Mouse (Mus musculus) MEL (cell line): ENCODE data around the gene Zfp879. TPM values are rescaled to one million over a fixed set of nuclear protein-coding genes. Genes with fewer than 3 reads are reported as not detected.
A peak's percentile ranks its signal among the peaks of the same experiment; 100 is the strongest.

Experiments used
- DNase-seq: peaks from one replicate; pipeline ENCODE4 v3.0.0; 2011; ENCODE audit warnings: low read depth, low spot score
- H3K27ac ChIP-seq: 2 replicates; pipeline ENCODE4 v1.5.1; 2012; ENCODE audit warnings: low read depth, mild to moderate bottlenecking, control low read depth, low read length, moderate library complexity; ENCODE audit not compliant: control insufficient read depth
- H3K27me3 ChIP-seq, 2 experiments: fragments of 150-350 bp in 1 of 2; sonication (generic) in 1 of 2; 2 replicates each; pipeline ENCODE4 v1.6.1; 2012; ENCODE audit warnings: low read length in 2 of 2, mild to moderate bottlenecking in 2 of 2, improper control_type of control experiment in 1 of 2, moderate library complexity in 1 of 2; ENCODE audit not compliant: insufficient read depth in 2 of 2, control insufficient read depth in 1 of 2
- H3K36me3 ChIP-seq, 2 experiments: 2 replicates each; pipeline ENCODE4 v1.6.1; 2012 to 2014; ENCODE audit warnings: low read length in 2 of 2, improper control_type of control experiment in 1 of 2, inconsistent platforms in 1 of 2, mild to moderate bottlenecking in 1 of 2; ENCODE audit not compliant: insufficient read depth in 2 of 2, control insufficient read depth in 1 of 2
- H3K4me1 ChIP-seq, 2 experiments: fragments of 150-350 bp in 1 of 2; sonication (generic) in 1 of 2; 2 replicates each; pipeline ENCODE4 v1.6.1; 2012; ENCODE audit warnings: low read length in 2 of 2, improper control_type of control experiment in 1 of 2, mild to moderate bottlenecking in 1 of 2; ENCODE audit not compliant: insufficient read depth in 2 of 2, control insufficient read depth in 1 of 2
- H3K4me3 ChIP-seq, 2 experiments: fragments of 150-350 bp in 1 of 2; sonication (generic) in 1 of 2; 2 replicates each; pipeline ENCODE4 v1.5.1; 2012; ENCODE audit warnings: low read depth in 2 of 2, low read length in 2 of 2, mild to moderate bottlenecking in 2 of 2, moderate library complexity in 2 of 2, control low read depth in 1 of 2, improper control_type of control experiment in 1 of 2; ENCODE audit not compliant: control insufficient read depth in 1 of 2, insufficient read depth in 1 of 2
- H3K79me2 ChIP-seq: 2 replicates; pipeline ENCODE4 v1.6.1; 2012; ENCODE audit warnings: mild to moderate bottlenecking, low read length, moderate library complexity; ENCODE audit not compliant: control insufficient read depth, poor library complexity, insufficient read depth
- H3K9ac ChIP-seq: 2 replicates; pipeline ENCODE4 v1.6.1; 2012; ENCODE audit warnings: low read depth, mild to moderate bottlenecking, control low read depth, low read length, moderate library complexity; ENCODE audit not compliant: control insufficient read depth, poor library complexity, severe bottlenecking
- H3K9me3 ChIP-seq: fragments of 150-350 bp; sonication (generic); replicated peaks from 2 replicates; pipeline ENCODE4 v1.6.1; 2012; ENCODE audit warnings: mild to moderate bottlenecking, low read length, improper control_type of control experiment, moderate library complexity; ENCODE audit not compliant: insufficient read depth
- BHLHE40 ChIP-seq: IDR thresholded peaks from 2 replicates; pipeline ENCODE4 v1.6.1; 2012; ENCODE audit warnings: low read depth, mild to moderate bottlenecking, inconsistent platforms, low read length, improper control_type of control experiment, borderline replicate concordance
- CHD1 ChIP-seq: IDR thresholded peaks from 2 replicates; pipeline ENCODE4 v1.6.1; 2012; ENCODE audit warnings: low read depth, mild to moderate bottlenecking, inconsistent platforms, low read length, improper control_type of control experiment
- CHD2 ChIP-seq: IDR thresholded peaks from 2 replicates; pipeline ENCODE4 v1.6.1; 2011; ENCODE audit warnings: low read length, improper control_type of control experiment
- ELF1 ChIP-seq: IDR thresholded peaks from 2 replicates; pipeline ENCODE4 v1.6.1; 2014; ENCODE audit warnings: low read depth, mild to moderate bottlenecking, inconsistent platforms, low read length, improper control_type of control experiment, moderate library complexity
- EP300 ChIP-seq, 2 experiments: IDR thresholded peaks; 2 replicates each; pipeline ENCODE4 v1.6.1; 2011; ENCODE audit warnings: improper control_type of control experiment in 2 of 2, low read length in 2 of 2, low read depth in 1 of 2, mild to moderate bottlenecking in 1 of 2
- GATA1 ChIP-seq: IDR thresholded peaks from 2 replicates; pipeline ENCODE4 v1.6.1; 2011; ENCODE audit warnings: low read depth, low read length, improper control_type of control experiment
- JUND ChIP-seq: IDR thresholded peaks from 2 replicates; pipeline ENCODE4 v1.6.1; 2011; ENCODE audit warnings: low read depth, mild to moderate bottlenecking, improper control_type of control experiment, low read length
- KAT2A ChIP-seq: conservative IDR thresholded peaks from 2 replicates; pipeline ENCODE4 v1.6.1; 2012; ENCODE audit warnings: low read depth, low read length, improper control_type of control experiment, inconsistent platforms
- MAFK ChIP-seq: IDR thresholded peaks from 2 replicates; pipeline ENCODE4 v1.6.1; 2011; ENCODE audit warnings: low read depth, mild to moderate bottlenecking, low read length, improper control_type of control experiment, borderline replicate concordance
- MAX ChIP-seq: IDR thresholded peaks from 2 replicates; pipeline ENCODE4 v1.6.1; 2011; ENCODE audit warnings: low read length, improper control_type of control experiment
- MAZ ChIP-seq: IDR thresholded peaks from 2 replicates; pipeline ENCODE4 v1.6.1; 2012; ENCODE audit warnings: low read depth, mild to moderate bottlenecking, inconsistent platforms, low read length, improper control_type of control experiment
- MEF2A ChIP-seq: IDR thresholded peaks from 2 replicates; pipeline ENCODE4 v1.6.1; 2014; ENCODE audit warnings: low read depth, mild to moderate bottlenecking, inconsistent platforms, low read length, improper control_type of control experiment; ENCODE audit not compliant: poor library complexity, insufficient replicate concordance, severe bottlenecking; ENCODE audit errors: extremely low read depth
- MXI1 ChIP-seq: IDR thresholded peaks from 2 replicates; pipeline ENCODE4 v1.6.1; 2011; ENCODE audit warnings: mild to moderate bottlenecking, low read depth, low read length, improper control_type of control experiment
- MYB ChIP-seq: IDR thresholded peaks from 2 replicates; pipeline ENCODE4 v1.6.1; 2011; ENCODE audit warnings: mild to moderate bottlenecking, low read depth, low read length, improper control_type of control experiment
- MYC ChIP-seq: IDR thresholded peaks from 2 replicates; pipeline ENCODE4 v1.6.1; 2011; ENCODE audit warnings: low read depth, mild to moderate bottlenecking, low read length, improper control_type of control experiment, moderate library complexity
- NELFE ChIP-seq: IDR thresholded peaks from 2 replicates; pipeline ENCODE4 v1.6.1; 2011; ENCODE audit warnings: low read depth, low read length, improper control_type of control experiment
- NRF1 ChIP-seq: IDR thresholded peaks from 2 replicates; pipeline ENCODE4 v1.6.1; 2014; ENCODE audit warnings: low read depth, mild to moderate bottlenecking, inconsistent platforms, low read length, improper control_type of control experiment, moderate library complexity; ENCODE audit not compliant: poor library complexity, insufficient read depth, severe bottlenecking
- POLR2A ChIP-seq, 2 experiments: IDR thresholded peaks; 2 replicates each; pipeline ENCODE4 v1.6.1; 2011 to 2012; ENCODE audit warnings: low read length in 2 of 2, mild to moderate bottlenecking in 2 of 2, control low read depth in 1 of 2, improper control_type of control experiment in 1 of 2, low read depth in 1 of 2, moderate library complexity in 1 of 2; ENCODE audit not compliant: control insufficient read depth in 1 of 2, insufficient read depth in 1 of 2, poor library complexity in 1 of 2
- POLR2AphosphoS2 ChIP-seq: IDR thresholded peaks from 2 replicates; pipeline ENCODE4 v1.6.1; 2011; ENCODE audit warnings: low read length, improper control_type of control experiment
- POLR2AphosphoS5 ChIP-seq: IDR thresholded peaks from 2 replicates; pipeline ENCODE4 v1.6.1; 2012; ENCODE audit warnings: low read depth, borderline replicate concordance, mild to moderate bottlenecking, inconsistent platforms, low read length, moderate library complexity, mixed read lengths
- RAD21 ChIP-seq: IDR thresholded peaks from 2 replicates; pipeline ENCODE4 v1.6.1; 2011; ENCODE audit warnings: mild to moderate bottlenecking, low read depth, low read length, improper control_type of control experiment
- RCOR1 ChIP-seq: IDR thresholded peaks from 2 replicates; pipeline ENCODE4 v1.6.1; 2012; ENCODE audit warnings: low read depth, mild to moderate bottlenecking, inconsistent platforms, low read length, improper control_type of control experiment
- SIN3A ChIP-seq: IDR thresholded peaks from 2 replicates; pipeline ENCODE4 v1.6.1; 2012; ENCODE audit warnings: low read length, improper control_type of control experiment, inconsistent platforms
- SMC3 ChIP-seq: IDR thresholded peaks from 2 replicates; pipeline ENCODE4 v1.6.1; 2011; ENCODE audit warnings: low read depth, low read length, improper control_type of control experiment
- TAL1 ChIP-seq: IDR thresholded peaks from 2 replicates; pipeline ENCODE4 v1.6.1; 2012; ENCODE audit warnings: mild to moderate bottlenecking, inconsistent platforms, low read length, moderate library complexity, mixed read lengths
- TBP ChIP-seq: IDR thresholded peaks from 2 replicates; pipeline ENCODE4 v1.8.0; 2011; ENCODE audit warnings: low read depth, low read length, improper control_type of control experiment
- TCF12 ChIP-seq: IDR thresholded peaks from 2 replicates; pipeline ENCODE4 v1.6.1; 2014; ENCODE audit warnings: low read depth, mild to moderate bottlenecking, inconsistent platforms, low read length, improper control_type of control experiment, moderate library complexity
- USF2 ChIP-seq, 2 experiments: IDR thresholded peaks; 2 replicates each; pipeline ENCODE4 v1.6.1; 2011 to 2012; ENCODE audit warnings: improper control_type of control experiment in 2 of 2, low read length in 2 of 2, borderline replicate concordance in 1 of 2, inconsistent platforms in 1 of 2, low read depth in 1 of 2, mild to moderate bottlenecking in 1 of 2; ENCODE audit not compliant: insufficient read depth in 1 of 2
- ZKSCAN1 ChIP-seq: IDR thresholded peaks from 2 replicates; pipeline ENCODE4 v1.6.1; 2012; ENCODE audit warnings: low read depth, mild to moderate bottlenecking, inconsistent platforms, low read length, improper control_type of control experiment, moderate library complexity
- ZMIZ1 ChIP-seq: IDR thresholded peaks from 2 replicates; pipeline ENCODE4 v1.6.1; 2012; ENCODE audit warnings: low read depth, mild to moderate bottlenecking, inconsistent platforms, low read length, improper control_type of control experiment, moderate library complexity
- polyA plus RNA-seq, 2 experiments: library from polyadenylated mRNA; stranded (reverse) in 1 of 2; unstranded in 1 of 2; fragments of >175 nt in 1 of 2; fragments of >200 nt in 1 of 2; gene quantifications; 2 replicates each; pipeline versions ENCODE4 v1.2.1 to v1.2.4; 2012; ENCODE audit warnings: low replicate concordance in 2 of 2, low read depth in 1 of 2; ENCODE audit not compliant: insufficient read length in 2 of 2, insufficient read depth in 1 of 2, missing spikeins in 1 of 2
- total RNA-seq: library from RNA; depleted of rRNA; stranded (reverse); fragments of 300-350 nt; gene quantifications from 2 replicates; pipeline ENCODE4 v1.2.3, GENCODE M21; 2012

Zfp879 gene
- total and polyA plus RNA-seq, 3 experiments, result not detected

GRCm38 (mm10) chr11:50835727-50836126 lies 5.6 kb downstream of the Zfp879 start:
- no peaks in the 10 kb centered on the region for H3K36me3 ChIP-seq
- no peaks in the 10 kb centered on the region for H3K27me3 ChIP-seq
- H3K9me3 ChIP-seq, result no peaks in the 10 kb centered on the region
- DNase-seq, result no peak
- TF ChIP-seq BHLHE40 (no peak), EP300 (IDR thresholded peaks at IDR 0.05; ENCODE audit: low read depth in 1 of 2, low read length in 2 of 2) (no peak), SMC3 (no peak), NELFE (no peak), ZKSCAN1 (no peak), CHD2 (no peak), ELF1 (no peak), POLR2A (IDR thresholded peaks at IDR 0.05; ENCODE audit: control insufficient read depth in 1 of 2, insufficient read depth in 1 of 2, low read depth in 1 of 2, low read length in 2 of 2, poor library complexity in 1 of 2) (no peak), GATA1 (no peak), TCF12 (no peak), CHD1 (no peak), MAFK (no peak), MEF2A (no peak), MAX (no peak), MAZ (no peak), ZMIZ1 (no peak), POLR2AphosphoS5 (no peak), MYB (no peak), TAL1 (no peak)
- TF ChIP-seq, all 39 proteins: peak for 0
- Histone ChIP-seq H3K4me1 (no peaks in the 10 kb centered on the region), H3K4me3 (no peak overlapping the region), H3K9ac (no peak overlapping the region), H3K79me2 (no peaks in the 10 kb centered on the region), H3K27ac (no peak overlapping the region)

- Histone ChIP-seq H3K36me3 (0 out of 4 replicates have a peak, but pooled peaks cover 0 to 2% of the 10 kb centered on the region in 2 experiments), H3K27ac (no peak within 1 kb of the TSS), H3K27me3 (no peaks in the 10 kb centered on the region), H3K9ac (peak within 1 kb of the TSS; percentile 74), H3K4me3 (peak within 1 kb of the TSS; percentile 70 to 81), H3K4me1 (peaks cover 3 to 4% of the 10 kb centered on the region in 2 experiments; a peak in 1 of 4 replicates), H3K9me3 (no peaks in the 10 kb centered on the region), H3K79me2 (no peaks in the 10 kb centered on the region; the same call in 1 of the 2 replicates)
- DNase-seq, result peak; percentile 92
- TF ChIP-seq NELFE (peak; percentile 85), USF2 (IDR thresholded peaks at IDR 0.05; ENCODE audit: borderline replicate concordance in 1 of 2, insufficient read depth in 1 of 2, low read depth in 1 of 2, low read length in 2 of 2) (no peak), RAD21 (no peak), POLR2A (IDR thresholded peaks at IDR 0.05; ENCODE audit: control insufficient read depth in 1 of 2, insufficient read depth in 1 of 2, low read depth in 1 of 2, low read length in 2 of 2, poor library complexity in 1 of 2) (peak; percentile 52 to 91), MXI1 (peak; percentile 51; the same call in 1 of the 2 replicates), KAT2A (peak; percentile 88), SIN3A (peak; percentile 63; the same call in 1 of the 2 replicates), JUND (no peak), MYC (0 out of 2 replicates have a peak, but pooled peaks have one; percentile 9), NRF1 (peak; percentile 34; the same call in 1 of the 2 replicates), MAZ (peak; percentile 70; the same call in 1 of the 2 replicates), TBP (peak; percentile 80), POLR2AphosphoS2 (peak; percentile 93), TCF12 (0 out of 2 replicates have a peak, but pooled peaks have one; percentile 41), ZMIZ1 (peak; percentile 72; the same call in 1 of the 2 replicates), RCOR1 (no peak)
Observed at GRCm38 (mm10) chr11:50827010-50827953, 14.1 kb downstream of the Zfp879 start, which contains the start of gene Zfp354c. Gene Zfp354c, minus strand, starts transcription at chr11:50827724.
